Mouse (Mus musculus): ENCODE results near the gene Atoh7. TPM values are rescaled to one million over a fixed set of nuclear protein-coding genes. Genes with fewer than 3 reads are reported as not detected.
A peak's percentile ranks its signal among the peaks of the same experiment; 100 is the strongest.

The Atoh7 gene
- polyA plus RNA-seq, 1 experiment from 2014 or later = not detected

DNA sequence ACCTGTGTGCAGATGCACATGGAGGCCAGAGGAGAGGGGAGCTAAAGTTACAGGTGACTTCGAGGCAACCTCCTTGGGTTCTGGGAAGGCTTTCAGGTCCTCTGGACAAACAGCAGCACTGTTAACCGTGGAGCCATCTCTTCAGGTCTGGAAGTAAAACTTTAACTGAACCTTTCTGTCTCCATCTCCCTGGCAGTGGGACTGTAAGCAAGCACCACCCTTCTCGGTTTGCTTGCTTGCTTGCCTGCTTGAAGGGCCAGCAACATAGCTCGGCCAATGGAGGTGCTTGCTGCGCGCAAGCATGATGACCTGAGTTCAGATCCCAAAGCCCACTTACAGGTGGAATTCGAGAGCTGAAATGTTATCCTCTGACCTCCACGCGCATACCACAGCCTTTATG, 34.9 kb upstream of the Atoh7 start:
- H3K4me3 ChIP-seq (ENCODE audit: low read depth, low read length) = no peak overlapping the region
- no peak overlapping the region for H3K4me2 ChIP-seq (replicated peaks; ENCODE audit: low read depth, low read length)
- H3K9ac ChIP-seq (replicated peaks; ENCODE audit: low read depth) = no peak overlapping the region
- 76% methylated on average over 9 of the region's 9 CpGs for WGBS
- TF ChIP-seq EP300 (IDR thresholded peaks at IDR 0.05) (no peak), CTCF (IDR thresholded peaks at IDR 0.05) (no peak)
- DNase-seq (ENCODE audit: low spot score) (no peak), ATAC-seq (no peak)
- no peaks in the 10 kb centered on the region for H3K9me3 ChIP-seq (ENCODE audit: low read length)
- no peaks in the 10 kb centered on the region for H3K27me3 ChIP-seq (replicated peaks; ENCODE audit: insufficient read depth, low read length)
- no peaks in the 10 kb centered on the region for H3K4me1 ChIP-seq (ENCODE audit: insufficient read depth, low read depth, low read length)
- H3K27ac ChIP-seq (ENCODE audit: low read length) = no peak overlapping the region
- no peaks in the 10 kb centered on the region for H3K36me3 ChIP-seq (ENCODE audit: insufficient read depth, low read length)

DNA sequence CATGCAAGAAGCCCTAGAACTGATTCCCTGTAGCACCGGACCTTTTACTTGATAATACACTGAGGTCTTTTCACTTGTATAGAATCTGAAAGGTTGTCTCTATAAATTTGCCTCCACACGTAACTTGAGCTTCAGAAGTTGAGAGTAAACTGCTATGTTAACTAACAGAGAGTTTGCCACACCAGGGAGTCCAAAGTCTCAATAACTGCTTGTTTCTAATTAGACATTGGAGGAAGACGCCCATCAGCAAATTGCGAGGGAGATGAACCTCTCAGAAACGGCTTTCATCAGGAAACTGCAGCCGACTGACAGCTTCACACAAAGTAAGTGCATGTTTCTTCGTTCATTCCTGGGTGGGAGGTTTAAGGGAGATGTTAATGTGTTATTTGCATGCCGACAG, 33.9 kb upstream of the Atoh7 start:
- Histone ChIP-seq H3K27me3 (replicated peaks; ENCODE audit: insufficient read depth, low read length) (no peaks in the 10 kb centered on the region), H3K9ac (replicated peaks; ENCODE audit: low read depth) (no peak overlapping the region), H3K4me3 (ENCODE audit: low read depth, low read length) (no peak overlapping the region), H3K4me2 (replicated peaks; ENCODE audit: low read depth, low read length) (no peak overlapping the region), H3K36me3 (ENCODE audit: insufficient read depth, low read length) (no peaks in the 10 kb centered on the region), H3K9me3 (ENCODE audit: low read length) (no peaks in the 10 kb centered on the region), H3K4me1 (ENCODE audit: insufficient read depth, low read depth, low read length) (no peaks in the 10 kb centered on the region), H3K27ac (ENCODE audit: low read length) (no peak overlapping the region)
- no peak for ATAC-seq
- no peak for DNase-seq (ENCODE audit: low spot score)
- TF ChIP-seq CTCF (IDR thresholded peaks at IDR 0.05) = no peak
- TF ChIP-seq EP300 (IDR thresholded peaks at IDR 0.05) = no peak
- 65% methylated on average over 8 of the region's 8 CpGs for WGBS

- no peak overlapping the region for H3K27ac ChIP-seq (ENCODE audit: low read length)
- H3K4me2 ChIP-seq (replicated peaks; ENCODE audit: low read depth, low read length) = no peak overlapping the region
- no peaks in the 10 kb centered on the region for H3K9me3 ChIP-seq (ENCODE audit: low read length)
- TF ChIP-seq EP300 (IDR thresholded peaks at IDR 0.05) (no peak), CTCF (IDR thresholded peaks at IDR 0.05) (peak; percentile 95)
- H3K9ac ChIP-seq (replicated peaks; ENCODE audit: low read depth) = no peak overlapping the region
- no peak overlapping the region for H3K4me3 ChIP-seq (ENCODE audit: low read depth, low read length)
- no peaks in the 10 kb centered on the region for H3K36me3 ChIP-seq (ENCODE audit: insufficient read depth, low read length)
- 3% methylated on average over 5 of the region's 5 CpGs for WGBS
- no peaks in the 10 kb centered on the region for H3K4me1 ChIP-seq (ENCODE audit: insufficient read depth, low read depth, low read length)
- DNase-seq (ENCODE audit: low spot score) = peak; percentile 86
- peak; percentile 78 for ATAC-seq
- no peaks in the 10 kb centered on the region for H3K27me3 ChIP-seq (replicated peaks; ENCODE audit: insufficient read depth, low read length)
Observed at GRCm38 (mm10) chr10:63065988-63066387, 33.5 kb upstream of the Atoh7 start.

GRCm38 (mm10) chr10:63086304-63086703, 13.1 kb upstream of the Atoh7 start:
- Histone ChIP-seq H3K9ac (replicated peaks; ENCODE audit: low read depth) (no peak overlapping the region), H3K9me3 (ENCODE audit: low read length) (no peaks in the 10 kb centered on the region), H3K27ac (ENCODE audit: low read length) (no peak overlapping the region), H3K4me3 (ENCODE audit: low read depth, low read length) (no peak overlapping the region), H3K36me3 (ENCODE audit: insufficient read depth, low read length) (no peaks in the 10 kb centered on the region), H3K4me2 (replicated peaks; ENCODE audit: low read depth, low read length) (no peak overlapping the region), H3K27me3 (replicated peaks; ENCODE audit: insufficient read depth, low read length) (no peaks in the 10 kb centered on the region), H3K4me1 (ENCODE audit: insufficient read depth, low read depth, low read length) (no peaks in the 10 kb centered on the region)
- TF ChIP-seq CTCF (IDR thresholded peaks at IDR 0.05) (no peak), EP300 (IDR thresholded peaks at IDR 0.05) (no peak)
- ATAC-seq (no peak), DNase-seq (ENCODE audit: low spot score) (no peak)
- 74% methylated on average over 10 of the region's 10 CpGs for WGBS

GRCm38 (mm10) chr10:63089103-63089757, 10.2 kb upstream of the Atoh7 start:
- ATAC-seq (no peak), DNase-seq (ENCODE audit: low spot score) (no peak)
- Histone ChIP-seq H3K4me2 (replicated peaks; ENCODE audit: low read depth, low read length) (peak overlapping the region; percentile 56; the same call in 1 of the 2 replicates), H3K27me3 (replicated peaks; ENCODE audit: insufficient read depth, low read length) (no peaks in the 10 kb centered on the region), H3K9ac (replicated peaks; ENCODE audit: low read depth) (no peak overlapping the region), H3K36me3 (ENCODE audit: insufficient read depth, low read length) (no peaks in the 10 kb centered on the region), H3K27ac (ENCODE audit: low read length) (no peak overlapping the region), H3K4me1 (ENCODE audit: insufficient read depth, low read depth, low read length) (no peaks in the 10 kb centered on the region), H3K9me3 (ENCODE audit: low read length) (no peaks in the 10 kb centered on the region), H3K4me3 (ENCODE audit: low read depth, low read length) (peak overlapping the region; percentile 29; the same call in 1 of the 2 replicates)
- TF ChIP-seq CTCF (IDR thresholded peaks at IDR 0.05) (no peak), EP300 (IDR thresholded peaks at IDR 0.05) (no peak)
- 46% methylated on average over 8 of the region's 8 CpGs for WGBS

GRCm38 (mm10) chr10:63089758-63090571, 9.5 kb upstream of the Atoh7 start:
- ATAC-seq (no peak), DNase-seq (ENCODE audit: low spot score) (no peak)
- WGBS = 8% methylated on average over 26 of the region's 26 CpGs
- no peaks in the 10 kb centered on the region for H3K9me3 ChIP-seq (ENCODE audit: low read length)
- H3K4me3 ChIP-seq (ENCODE audit: low read depth, low read length) = peak overlapping the region; percentile 29; the same call in 1 of the 2 replicates
- peak overlapping the region; percentile 29; the same call in 1 of the 2 replicates for H3K9ac ChIP-seq (replicated peaks; ENCODE audit: low read depth)
- H3K27ac ChIP-seq (ENCODE audit: low read length) = no peak overlapping the region
- H3K4me1 ChIP-seq (ENCODE audit: insufficient read depth, low read depth, low read length) = no peaks in the 10 kb centered on the region
- TF ChIP-seq EP300 (IDR thresholded peaks at IDR 0.05) = no peak
- no peak for TF ChIP-seq CTCF (IDR thresholded peaks at IDR 0.05)
- H3K4me2 ChIP-seq (replicated peaks; ENCODE audit: low read depth, low read length) = peak overlapping the region; percentile 56
- no peaks in the 10 kb centered on the region for H3K27me3 ChIP-seq (replicated peaks; ENCODE audit: insufficient read depth, low read length)
- no peaks in the 10 kb centered on the region for H3K36me3 ChIP-seq (ENCODE audit: insufficient read depth, low read length)

All from lung, postnatal 0 days (tissue).